Mouse (Mus musculus): ENCODE data around the gene Utp14b.

DNA sequence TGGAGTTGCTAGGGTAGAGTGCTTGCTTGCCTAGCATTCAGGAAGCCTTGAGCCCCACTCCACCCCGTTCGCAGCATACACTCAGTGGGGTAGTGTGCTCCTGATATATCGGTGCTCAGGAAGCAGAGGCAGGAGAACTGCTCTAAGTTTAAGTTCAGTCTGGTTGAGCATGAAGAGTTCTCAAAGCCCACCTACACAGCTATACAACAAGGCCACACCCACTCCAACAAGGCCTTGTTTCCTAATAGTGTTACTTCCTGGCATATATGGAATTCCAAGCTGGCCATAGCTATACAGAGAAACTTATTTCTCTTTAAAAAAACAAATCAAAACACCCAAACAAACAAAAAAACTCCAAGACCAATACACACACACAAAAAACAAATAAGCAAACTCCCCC is 16.0 kb upstream of the Utp14b start:
- TF ChIP-seq CTCF (IDR thresholded peaks at IDR 0.05; ENCODE audit: low read depth, low read length) (no peak), POLR2A (IDR thresholded peaks at IDR 0.05; ENCODE audit: borderline replicate concordance, low read depth, low read length) (no peak)

Measured in bone marrow macrophage, adult 2 months (primary cell).